Mouse (Mus musculus) liver, embryonic 15.5 days (tissue): Measurements from ENCODE around the gene Rhox3h. TPM values are rescaled to one million over a fixed set of nuclear protein-coding genes. Genes with fewer than 3 reads are reported as not detected.
"Not testable (repeated sequence)": the region's sequence is repeated elsewhere in the genome, so short reads cannot be mapped to it uniquely, and the experiment has no call there.

Source experiments
- ATAC-seq: fragments of 200-750 bp; cut with Nextera tagmentation; 2 replicates; pipeline ENCODE4 v1.8.0; 2017; ENCODE audit warnings: moderate number of reproducible peaks, mild to moderate bottlenecking, moderate library complexity; ENCODE audit not compliant: insufficient read depth
- H3K27ac ChIP-seq: fragments of 300-500 bp; sonication (generic); replicated peaks from 2 replicates; pipeline ENCODE4 v1.5.1; 2015; ENCODE audit warnings: mild to moderate bottlenecking, inconsistent platforms
- H3K27me3 ChIP-seq: fragments of 300-500 bp; sonication (generic); 2 replicates; pipeline ENCODE4 v1.6.1; 2015; ENCODE audit warnings: mild to moderate bottlenecking, inconsistent platforms
- H3K36me3 ChIP-seq: fragments of 300-500 bp; sonication (generic); replicated peaks from 2 replicates; pipeline ENCODE4 v1.6.1; 2015; ENCODE audit warnings: moderate library complexity, mild to moderate bottlenecking, inconsistent platforms
- H3K4me1 ChIP-seq: fragments of 300-500 bp; sonication (generic); replicated peaks from 2 replicates; pipeline ENCODE4 v1.6.1; 2015; ENCODE audit warnings: inconsistent platforms
- H3K4me2 ChIP-seq: fragments of 300-500 bp; sonication (generic); 2 replicates; pipeline ENCODE4 v1.6.1; 2015; ENCODE audit warnings: moderate library complexity, mild to moderate bottlenecking, inconsistent platforms
- H3K4me3 ChIP-seq: fragments of 300-500 bp; sonication (generic); replicated peaks from 2 replicates; pipeline ENCODE4 v1.5.1; 2015; ENCODE audit warnings: mild to moderate bottlenecking, inconsistent platforms
- H3K9ac ChIP-seq: fragments of 300-500 bp; sonication (generic); 2 replicates; pipeline ENCODE4 v1.6.1; 2015; ENCODE audit warnings: moderate library complexity, mild to moderate bottlenecking, inconsistent platforms
- H3K9me3 ChIP-seq: fragments of 300-500 bp; sonication (generic); replicated peaks from 2 replicates; pipeline ENCODE4 v1.6.1; 2016; ENCODE audit warnings: inconsistent platforms
- WGBS: fragments of 180-500 bp; shearing (Covaris S2); methylation state at CpG from one replicate; pipeline ENCODE4 v1.1.7; 2015; ENCODE audit warnings: mixed read lengths; ENCODE audit not compliant: insufficient replicate concordance; 5-methylcytosine and 5-hydroxymethylcytosine counted together
- polyA plus RNA-seq: library from polyadenylated mRNA; unstranded; fragments of >200 nt; fragmentation: Nextera tagmentation; extraction: Ambion mirVana; gene quantifications from 2 replicates; pipeline ENCODE4 v1.2.1, GENCODE M21; 2015

Rhox3h gene
- not detected in 2 replicates for polyA plus RNA-seq

DNA sequence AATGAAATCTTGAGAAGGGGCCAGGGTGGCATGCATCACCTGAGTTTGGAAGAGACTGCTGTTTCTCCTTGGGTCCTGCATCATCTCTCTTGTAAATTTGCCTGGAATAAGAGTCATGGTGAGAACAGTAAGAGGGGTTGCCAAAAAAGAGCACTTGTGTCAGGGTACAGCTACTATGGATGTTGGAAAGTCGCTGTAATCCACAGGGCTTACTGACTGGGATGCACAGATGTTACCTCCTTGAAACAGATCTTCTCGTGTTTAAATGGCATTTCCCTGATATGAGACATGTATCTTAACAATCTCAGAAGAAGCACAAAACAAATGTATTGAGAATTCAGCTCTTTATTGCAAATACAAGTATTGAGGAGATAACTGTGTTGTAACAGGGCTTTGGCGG, at the start of gene Rhox3h:
Gene Rhox3h, minus strand, starts transcription at position 101 of the 400 bp plus-strand sequence.
- not testable (repeated sequence) for H3K27ac ChIP-seq, H3K9me3 ChIP-seq, H3K9ac ChIP-seq, H3K4me1 ChIP-seq, H3K27me3 ChIP-seq, ATAC-seq, H3K36me3 ChIP-seq, H3K4me3 ChIP-seq, H3K4me2 ChIP-seq
- 75% methylated on average over 1 of the region's 3 CpGs for WGBS

DNA sequence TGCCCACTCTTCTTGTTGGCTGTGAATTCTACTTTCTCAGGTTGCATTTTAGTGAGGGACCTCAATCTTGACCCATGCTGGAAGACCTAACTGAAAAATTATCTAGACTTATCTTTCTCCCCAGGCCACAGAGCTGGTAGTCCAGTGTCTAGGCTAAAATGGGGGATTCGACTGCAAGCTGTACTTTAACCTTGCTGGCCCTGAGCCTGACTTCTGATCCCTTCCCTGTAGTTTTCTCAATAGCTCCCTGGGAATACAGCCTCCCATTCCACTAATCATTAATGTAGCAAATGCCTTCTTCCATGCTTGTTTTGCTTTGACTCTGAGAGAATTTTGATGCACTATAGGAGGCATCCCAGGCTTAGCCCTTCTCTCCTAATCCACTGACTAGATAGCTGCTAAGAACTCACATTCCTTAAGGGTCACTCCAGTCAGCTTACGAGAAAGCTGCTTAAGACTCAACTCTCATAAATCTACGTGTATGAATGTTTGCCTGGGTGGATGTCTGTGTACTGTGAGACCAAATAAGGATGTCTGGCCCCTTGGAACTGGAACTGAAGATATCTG, 33.3 kb upstream of the Rhox3h start:
- no peaks in the 10 kb centered on the region for H3K27me3 ChIP-seq
- ATAC-seq: no peak
- no peaks in the 10 kb centered on the region for H3K9me3 ChIP-seq
- H3K27ac ChIP-seq: no peak overlapping the region
- no peaks in the 10 kb centered on the region for H3K36me3 ChIP-seq
- no peak overlapping the region for H3K4me2 ChIP-seq
- no peak overlapping the region for H3K4me3 ChIP-seq
- H3K9ac ChIP-seq: no peak overlapping the region
- WGBS: 49% methylated on average over 3 of the region's 3 CpGs
- no peaks in the 10 kb centered on the region for H3K4me1 ChIP-seq

DNA sequence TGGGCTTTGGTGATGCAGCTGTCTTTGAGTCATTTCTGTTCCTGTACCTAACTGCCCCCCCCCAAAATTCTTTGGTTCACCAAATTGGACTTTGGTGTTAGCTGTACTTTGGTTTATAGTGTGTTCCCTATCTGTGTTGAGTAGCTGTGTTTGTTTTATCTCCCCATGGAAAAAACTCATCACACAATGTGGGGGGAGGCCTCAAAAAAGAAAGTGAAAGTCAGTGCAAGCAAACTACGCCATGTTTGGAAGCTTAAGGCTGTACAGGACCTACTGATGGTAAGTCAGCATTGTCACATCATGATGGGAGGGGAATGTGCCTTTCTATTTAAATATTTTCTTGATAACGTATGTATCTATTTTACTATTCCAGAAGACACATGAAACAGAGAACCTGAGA, 23.7 kb upstream of the Rhox3h start:
- H3K27me3 ChIP-seq: no peaks in the 10 kb centered on the region
- H3K4me3 ChIP-seq: no peak overlapping the region
- no peak overlapping the region for H3K4me2 ChIP-seq
- 50% methylated on average over 2 of the region's 2 CpGs for WGBS
- H3K4me1 ChIP-seq: no peaks in the 10 kb centered on the region
- no peak overlapping the region for H3K27ac ChIP-seq
- H3K9ac ChIP-seq: no peak overlapping the region
- no peak for ATAC-seq
- no peaks in the 10 kb centered on the region for H3K36me3 ChIP-seq
- H3K9me3 ChIP-seq: no peaks in the 10 kb centered on the region

DNA sequence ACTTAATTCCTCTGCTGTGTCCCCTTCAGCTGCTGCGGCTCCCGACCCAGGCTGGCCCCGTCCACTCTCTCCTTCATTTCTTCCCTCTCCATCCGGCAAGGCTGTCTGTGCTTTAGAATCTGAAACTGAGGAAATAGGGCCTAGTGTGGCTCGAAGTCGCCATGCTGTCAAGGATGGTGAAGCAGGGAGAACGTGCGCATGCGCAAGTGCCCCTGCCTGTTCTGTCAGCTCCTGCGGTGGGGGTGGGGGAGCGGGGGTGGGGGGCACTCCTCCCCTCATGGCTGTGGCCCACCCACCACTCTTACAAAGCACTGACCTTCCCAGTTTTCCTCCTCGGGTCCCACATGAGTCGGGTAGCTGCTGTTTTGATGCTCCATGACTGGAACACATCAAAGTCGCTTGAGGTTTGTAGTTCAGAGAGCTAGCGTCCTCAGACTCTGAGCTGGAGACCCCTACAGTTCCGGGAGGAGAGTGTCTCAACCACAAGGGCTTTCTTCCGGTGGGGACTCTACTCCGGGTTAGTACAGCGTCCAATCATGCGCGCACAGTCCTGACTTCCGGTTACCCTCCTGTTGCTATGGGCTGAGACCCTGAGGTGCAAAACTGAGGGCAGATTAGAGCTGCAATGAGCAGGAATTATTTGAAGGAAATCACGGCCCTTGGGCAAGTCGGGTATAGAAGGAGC, 14.6 kb upstream of the Rhox3h start:
- 72% methylated on average over 24 of the region's 24 CpGs for WGBS
- H3K27ac ChIP-seq: no peak overlapping the region
- no peaks in the 10 kb centered on the region for H3K36me3 ChIP-seq
- no peak overlapping the region for H3K4me2 ChIP-seq
- no peaks in the 10 kb centered on the region for H3K27me3 ChIP-seq
- no peak overlapping the region for H3K9ac ChIP-seq
- no peaks in the 10 kb centered on the region for H3K4me1 ChIP-seq
- H3K4me3 ChIP-seq: no peak overlapping the region
- ATAC-seq: no peak
- H3K9me3 ChIP-seq: no peaks in the 10 kb centered on the region

DNA sequence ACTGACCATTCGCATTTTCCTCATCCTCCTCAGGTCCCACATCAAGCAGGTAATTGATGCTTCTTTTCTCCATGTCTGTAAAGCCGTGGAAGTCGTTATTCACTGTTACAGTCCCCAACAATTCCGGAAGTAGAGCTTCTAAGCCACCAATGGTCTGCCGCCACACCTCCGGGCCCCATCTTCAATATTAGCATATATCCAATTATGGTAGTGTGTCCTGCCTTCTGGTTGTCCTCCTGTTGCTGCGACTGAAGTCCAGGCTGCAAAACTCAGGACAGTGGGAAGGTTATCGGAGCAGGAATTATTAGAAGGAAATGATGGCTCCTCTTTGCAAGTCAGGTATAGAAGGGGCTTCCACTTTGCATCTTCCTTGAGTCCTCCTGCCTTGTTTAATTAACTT, 4.6 kb upstream of the Rhox3h start, which contains the start of gene Rhox2h:
Gene Rhox2h, minus strand, starts transcription at position 101 of the 400 bp plus-strand sequence.
- ATAC-seq, H3K27ac ChIP-seq: not testable (repeated sequence)
- 60% methylated on average over 8 of the region's 8 CpGs for WGBS

DNA sequence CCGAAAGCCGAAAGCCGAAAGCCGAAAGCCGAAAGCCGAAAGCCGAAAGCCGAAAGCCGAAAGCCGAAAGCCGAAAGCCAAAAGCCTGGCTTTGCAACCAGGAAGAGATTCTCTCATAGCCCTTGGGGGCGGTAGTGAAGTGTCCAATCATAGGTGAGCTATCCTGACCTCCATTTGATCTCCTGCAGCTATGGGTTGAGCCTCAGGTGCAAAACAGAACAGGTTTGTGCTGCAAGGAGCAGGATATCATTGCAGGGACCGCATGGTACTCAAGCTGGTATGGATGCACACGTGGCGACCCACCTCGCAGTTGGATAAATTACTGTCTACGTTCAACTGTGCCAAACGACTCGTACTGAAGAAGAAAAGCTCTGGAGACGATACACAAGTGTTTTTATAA, 17.3 kb downstream of the Rhox3h start, which contains the start of gene Rhox4g:
Gene Rhox4g, minus strand, starts transcription at position 101 of the 400 bp plus-strand sequence.
- WGBS: 72% methylated on average over 19 of the region's 20 CpGs
- H3K4me1 ChIP-seq, H3K36me3 ChIP-seq, H3K4me2 ChIP-seq, H3K27me3 ChIP-seq, H3K27ac ChIP-seq, H3K9ac ChIP-seq, H3K9me3 ChIP-seq, ATAC-seq, H3K4me3 ChIP-seq: not testable (repeated sequence)

More for the DNA sequence above, 4.6 kb upstream of the Rhox3h start, which contains the start of gene Rhox2h:
- H3K4me2 ChIP-seq, H3K36me3 ChIP-seq, H3K27me3 ChIP-seq, H3K9ac ChIP-seq, H3K4me1 ChIP-seq, H3K9me3 ChIP-seq, H3K4me3 ChIP-seq: not testable (repeated sequence)

DNA sequence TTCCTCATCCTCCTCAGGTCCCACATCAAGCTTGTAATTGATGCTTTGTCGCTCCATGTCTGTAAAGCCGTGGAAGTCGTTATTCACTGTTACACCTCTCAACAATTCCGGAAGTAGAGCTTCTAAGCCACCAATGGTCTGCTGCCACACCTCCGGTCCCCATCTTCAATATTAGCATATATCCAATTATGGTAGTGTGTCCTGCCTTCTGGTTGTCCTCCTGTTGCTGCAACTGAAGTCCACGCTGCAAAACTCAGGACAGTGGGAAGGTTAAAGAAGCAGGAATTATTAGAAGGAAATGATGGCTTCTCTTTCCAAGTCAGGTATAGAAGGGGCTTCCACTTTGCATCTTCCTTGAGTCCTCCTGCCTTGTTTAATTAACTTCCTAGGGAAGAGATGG, 25.2 kb downstream of the Rhox3h start, which contains the start of gene Rhox2g:
Gene Rhox2g, minus strand, starts transcription at position 101 of the 400 bp plus-strand sequence.
- not testable (repeated sequence) for H3K27ac ChIP-seq, H3K27me3 ChIP-seq
- WGBS: 76% methylated on average over 6 of the region's 6 CpGs

DNA sequence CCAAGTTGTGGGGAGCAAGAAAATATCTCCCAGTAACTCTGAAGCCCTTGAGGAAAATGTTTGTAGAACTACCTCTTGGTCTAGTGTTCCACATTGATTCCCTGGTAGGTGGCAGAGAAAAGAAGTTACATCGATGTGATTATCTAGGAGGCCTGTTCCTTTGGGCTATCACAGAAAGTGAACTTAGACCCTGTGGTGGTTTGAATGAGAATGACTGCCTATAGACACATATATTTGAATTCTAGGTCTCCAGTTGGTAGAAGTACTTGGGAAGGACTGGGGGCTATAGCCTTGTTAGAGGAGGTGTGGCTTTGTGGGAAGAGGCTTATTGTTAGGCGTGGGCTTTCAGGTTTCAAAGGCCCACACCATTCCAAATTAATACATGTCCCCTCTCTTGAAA, 40.1 kb downstream of the Rhox3h start, which contains the start of gene Rhox3g:
Gene Rhox3g, minus strand, starts transcription at position 101 of the 400 bp plus-strand sequence.
- not testable (repeated sequence) for H3K27me3 ChIP-seq, H3K9me3 ChIP-seq, H3K36me3 ChIP-seq, H3K4me2 ChIP-seq, H3K27ac ChIP-seq, ATAC-seq, H3K4me1 ChIP-seq, H3K9ac ChIP-seq, H3K4me3 ChIP-seq
- 78% methylated on average over 2 of the region's 2 CpGs for WGBS

More for the DNA sequence above, 25.2 kb downstream of the Rhox3h start, which contains the start of gene Rhox2g:
- not testable (repeated sequence) for H3K4me1 ChIP-seq, H3K9me3 ChIP-seq, H3K9ac ChIP-seq, H3K36me3 ChIP-seq, ATAC-seq, H3K4me2 ChIP-seq, H3K4me3 ChIP-seq

Other genes with a start within 250 kb of the Rhox3h start
- not detected in 2 replicates for gene Rhox4b, start 236.3 kb downstream of the Rhox3h start, polyA plus RNA-seq
- gene Rhox2c, start 215.1 kb downstream of the Rhox3h start, polyA plus RNA-seq: not detected in 2 replicates
- not detected in 2 replicates for gene Rhox3c, start 210.2 kb downstream of the Rhox3h start, polyA plus RNA-seq
- not detected in 2 replicates for gene Rhox4c, start 188.4 kb downstream of the Rhox3h start, polyA plus RNA-seq
- not detected in 2 replicates for gene Rhox2d, start 175.3 kb downstream of the Rhox3h start, polyA plus RNA-seq
- gene Rhox4d, start 154.4 kb downstream of the Rhox3h start, polyA plus RNA-seq: not detected in 2 replicates
- not detected in 2 replicates for gene Rhox2e, start 138.3 kb downstream of the Rhox3h start, polyA plus RNA-seq
- gene Rhox3e, start 126.7 kb downstream of the Rhox3h start, polyA plus RNA-seq: not detected in 2 replicates
- gene Rhox4e, start 111.4 kb downstream of the Rhox3h start, polyA plus RNA-seq: not detected in 2 replicates
- not detected in 2 replicates for gene Rhox2f, start 97.4 kb downstream of the Rhox3h start, polyA plus RNA-seq
- not detected in 2 replicates for gene Rhox3f, start 87.8 kb downstream of the Rhox3h start, polyA plus RNA-seq
- not detected in 2 replicates for gene Rhox4f, start 61.1 kb downstream of the Rhox3h start, polyA plus RNA-seq
- gene Rhox3g, start 40.2 kb downstream of the Rhox3h start, polyA plus RNA-seq: not detected in 2 replicates
- gene Rhox2g, start 25.3 kb downstream of the Rhox3h start, polyA plus RNA-seq: not detected in 2 replicates
- not detected in 2 replicates for gene Rhox4g, start 17.4 kb downstream of the Rhox3h start, polyA plus RNA-seq
- gene Rhox2h, start 4.5 kb upstream of the Rhox3h start, polyA plus RNA-seq: not detected in 2 replicates
- gene Rhox5, start 136.1 kb upstream of the Rhox3h start, polyA plus RNA-seq: 1.3 TPM in 2 replicates
- not detected in 2 replicates for gene Rhox6, start 158.1 kb upstream of the Rhox3h start, polyA plus RNA-seq
- not detected in 2 replicates for gene Rhox7a, start 162.9 kb upstream of the Rhox3h start, polyA plus RNA-seq
- not detected in 2 replicates for gene Rhox8, start 210.2 kb upstream of the Rhox3h start, polyA plus RNA-seq
- not detected in 2 replicates for gene Rhox7b, start 228.5 kb upstream of the Rhox3h start, polyA plus RNA-seq
- gene Rhox9, start 233.0 kb upstream of the Rhox3h start, polyA plus RNA-seq: not detected in 2 replicates